Mouse (Mus musculus): ENCODE data around the gene Tceal3. TPM values are rescaled to one million over a fixed set of nuclear protein-coding genes. Genes with fewer than 3 reads are reported as not detected.
"Not testable (repeated sequence)": the region's sequence is repeated elsewhere in the genome, so short reads cannot be mapped to it uniquely, and the experiment has no call there.

Tceal3 gene
- total RNA-seq, 2 experiments from 2014 or later, result 172 to 177 TPM

DNA sequence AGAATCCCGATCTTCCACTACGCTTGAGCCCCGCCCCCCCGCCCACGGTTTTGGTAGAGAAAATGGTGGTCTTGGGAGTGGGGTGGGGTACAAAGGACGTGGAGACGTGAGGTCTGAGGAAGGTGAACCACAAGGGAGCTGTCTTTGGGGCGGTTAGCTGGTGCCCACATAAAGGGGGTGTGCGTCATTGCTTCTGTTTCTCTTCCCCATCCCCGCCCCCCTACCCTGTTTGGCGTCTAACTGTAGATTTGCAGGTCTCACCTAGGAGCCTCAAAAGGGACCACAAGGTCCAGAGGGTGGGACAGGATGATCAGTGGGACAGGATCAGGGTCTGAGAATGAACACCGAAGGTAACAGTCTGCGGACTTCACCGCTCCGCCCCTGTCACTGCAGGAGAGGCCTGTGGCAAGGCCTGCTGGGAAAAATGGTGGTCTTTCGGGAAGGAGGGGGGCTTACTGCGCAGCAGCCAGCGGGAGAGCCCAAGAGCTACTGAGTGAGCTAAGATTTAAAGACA, 117.6 kb downstream of the Tceal3 start:
- no peak for TF ChIP-seq CTCF (IDR thresholded peaks at IDR 0.05)
- intact Hi-C loops (cut with DNase I), result loop anchor here (1.0 kb wide), 1 partner anchor 33 kb away; no protein-coding TSS in a partner anchor
- peak overlapping the region; percentile 54 for H3K4me3 ChIP-seq
- peak overlapping the region; percentile 66 for H3K27ac ChIP-seq
- DNase-seq (ENCODE audit: extremely low spot score in 1 of 2, low spot score in 2 of 2), result peak; percentile 15 to 47

GRCm38 (mm10) chrX:136708782-136709181, 118.1 kb downstream of the Tceal3 start:
- no peak for DNase-seq (ENCODE audit: extremely low spot score in 1 of 2, low spot score in 2 of 2)
- peak overlapping the region; percentile 66; the same call in 1 of the 2 replicates for H3K27ac ChIP-seq
- intact Hi-C loops (cut with DNase I), result loop anchor here (1.0 kb wide), 1 partner anchor 33 kb away; no protein-coding TSS in a partner anchor
- TF ChIP-seq CTCF (IDR thresholded peaks at IDR 0.05), result no peak
- peak overlapping the region; percentile 54 for H3K4me3 ChIP-seq

DNA sequence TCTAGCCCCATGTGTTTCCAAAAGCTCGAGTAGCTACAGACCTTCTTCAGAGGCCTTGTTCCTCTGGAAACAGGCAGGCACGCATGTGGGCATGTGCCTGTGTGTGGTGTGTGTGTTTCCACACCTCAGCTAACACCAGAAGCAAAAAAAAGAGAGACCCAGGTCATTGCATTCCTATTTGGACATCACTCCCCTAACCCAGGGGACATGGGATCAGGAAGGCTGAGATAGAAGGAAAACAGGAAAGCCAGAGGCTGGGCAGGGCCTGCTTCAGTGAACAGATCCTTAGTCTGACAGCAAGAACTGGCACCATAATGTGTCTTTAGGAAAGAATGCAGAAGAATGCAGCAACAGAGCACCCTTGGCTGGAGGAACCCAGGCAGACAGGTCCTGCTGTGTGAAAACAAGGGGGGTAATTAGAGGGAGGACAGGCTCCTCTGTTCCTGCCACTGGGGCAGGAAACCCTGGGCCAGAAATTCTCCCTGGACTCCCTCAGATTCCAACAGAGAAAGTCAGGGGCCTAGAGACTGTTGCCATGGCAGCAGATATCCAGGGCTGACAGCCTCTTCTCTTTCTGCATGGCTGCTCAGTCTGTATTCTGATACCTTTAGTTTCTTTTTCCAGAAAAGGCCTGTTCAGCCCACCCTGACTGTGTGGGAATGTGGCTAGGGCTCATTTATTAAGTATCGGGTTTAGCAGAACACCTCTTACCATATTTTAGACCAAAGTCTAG, 124.3 kb downstream of the Tceal3 start:
- H3K4me3 ChIP-seq; DNase-seq (ENCODE audit: extremely low spot score in 1 of 2, low spot score in 2 of 2); intact Hi-C loops (cut with DNase I): not testable (repeated sequence)
- H3K27ac ChIP-seq, result peak overlapping the region; percentile 53; the same call in 1 of the 2 replicates

Other genes with a start within 250 kb of the Tceal3 start
- not detected for gene Kir3dl1, start 72.8 kb upstream of the Tceal3 start, total RNA-seq (2021)
- not detected for gene Kir3dl2, start 46.8 kb upstream of the Tceal3 start, total RNA-seq (2021)
- gene Tceal1, start 117.1 kb downstream of the Tceal3 start, total RNA-seq (2021), result 10 to 100 TPM; 14.1 to 16.6 TPM
- gene Morf4l2, start 152.8 kb downstream of the Tceal3 start, total RNA-seq (2021), result 100 to 1,000 TPM; 325 to 327 TPM
- under 1 TPM in 1 of 2 experiments, not detected in 1; 0.89 TPM for gene Glra4, start 189.3 kb downstream of the Tceal3 start, total RNA-seq (2021)
- gene Plp1, start 231.8 kb downstream of the Tceal3 start, total RNA-seq (2021), result 100 to 1,000 TPM; 435 to 470 TPM